Mouse (Mus musculus) CH12.LX (cell line): ENCODE data around the gene Ptprm. TPM values are rescaled to one million over a fixed set of nuclear protein-coding genes. Genes with fewer than 3 reads are reported as not detected.

Experiments used
- DNase-seq: peaks from one replicate; pipeline ENCODE4 v3.0.0-alpha.2; 2013; ENCODE audit errors: extremely low read depth
- H3K27ac ChIP-seq: 2 replicates; pipeline ENCODE4 v1.5.1; 2012; ENCODE audit warnings: low read depth, mild to moderate bottlenecking, control low read depth, moderate library complexity; ENCODE audit not compliant: insufficient read depth
- H3K27me3 ChIP-seq: replicated peaks from 2 replicates; pipeline ENCODE3; 2012; ENCODE audit warnings: inconsistent platforms
- H3K36me3 ChIP-seq, 2 experiments: replicated peaks in 1 of 2; 2 replicates each; pipeline versions ENCODE3 to v1.6.1; 2012; ENCODE audit warnings: inconsistent platforms in 1 of 2, low read length in 1 of 2, mild to moderate bottlenecking in 1 of 2, mixed read lengths in 1 of 2, moderate library complexity in 1 of 2; ENCODE audit not compliant: control insufficient read depth in 1 of 2, insufficient read depth in 1 of 2
- H3K4me1 ChIP-seq, 2 experiments: 2 replicates each; pipeline ENCODE4 v1.6.1; 2012; ENCODE audit warnings: inconsistent platforms in 1 of 2, moderate library complexity in 1 of 2; ENCODE audit not compliant: insufficient read depth in 2 of 2, control insufficient read depth in 1 of 2
- H3K4me2 ChIP-seq: 2 replicates; pipeline ENCODE4 v1.6.1; 2012; ENCODE audit warnings: low read depth, mild to moderate bottlenecking, control low read depth; ENCODE audit not compliant: poor library complexity, insufficient read depth, severe bottlenecking
- H3K4me3 ChIP-seq, 3 experiments: fragments of 150-350 bp in 1 of 3; sonication (generic) in 1 of 3; replicated peaks in 1 of 3; 2 replicates each; pipeline versions ENCODE3 to v1.5.1; 2011 to 2012; ENCODE audit warnings: low read depth in 2 of 3, low read length in 2 of 3, mild to moderate bottlenecking in 2 of 3, moderate library complexity in 2 of 3, control low read depth in 1 of 3, improper control_type of control experiment in 1 of 3, inconsistent platforms in 1 of 3, mixed read lengths in 1 of 3; ENCODE audit not compliant: poor library complexity in 1 of 3
- H3K79me2 ChIP-seq: replicated peaks from 2 replicates; pipeline ENCODE4 v1.6.1; 2012; ENCODE audit warnings: mild to moderate bottlenecking, moderate library complexity; ENCODE audit not compliant: control insufficient read depth, poor library complexity, insufficient read depth, severe bottlenecking; ENCODE audit errors: extremely low read depth
- H3K9ac ChIP-seq: 2 replicates; pipeline ENCODE4 v1.6.1; 2012; ENCODE audit warnings: low read depth, mild to moderate bottlenecking, control low read depth, moderate library complexity; ENCODE audit not compliant: insufficient read depth
- H3K9me3 ChIP-seq: replicated peaks from 2 replicates; pipeline ENCODE3; 2012; ENCODE audit warnings: low read length, inconsistent platforms, mixed read lengths
- BHLHE40 ChIP-seq: IDR thresholded peaks from 2 replicates; pipeline ENCODE4 v1.6.1; 2011; ENCODE audit warnings: mild to moderate bottlenecking, low read depth, low read length, improper control_type of control experiment
- CHD1 ChIP-seq: IDR thresholded peaks from 2 replicates; pipeline ENCODE4 v1.6.1; 2012; ENCODE audit warnings: low read depth, low read length, improper control_type of control experiment, inconsistent platforms
- ELF1 ChIP-seq: IDR thresholded peaks from 2 replicates; pipeline ENCODE4 v1.6.1; 2014; ENCODE audit warnings: low read depth, mild to moderate bottlenecking, inconsistent platforms, low read length, improper control_type of control experiment
- IRF4 ChIP-seq: IDR thresholded peaks from 2 replicates; pipeline ENCODE4 v1.6.1; 2014; ENCODE audit warnings: low read depth, mild to moderate bottlenecking, inconsistent platforms, low read length, improper control_type of control experiment
- JUN ChIP-seq: IDR thresholded peaks from 2 replicates; pipeline ENCODE4 v1.6.1; 2011; ENCODE audit warnings: low read depth, mild to moderate bottlenecking, low read length, improper control_type of control experiment, moderate library complexity; ENCODE audit not compliant: insufficient read depth
- JUND ChIP-seq: conservative IDR thresholded peaks from 2 replicates; pipeline ENCODE4 v1.6.1; 2011; ENCODE audit warnings: low read depth, low read length, improper control_type of control experiment
- MAFK ChIP-seq: IDR thresholded peaks from 2 replicates; pipeline ENCODE4 v1.6.1; 2011; ENCODE audit warnings: low read length, improper control_type of control experiment; ENCODE audit not compliant: insufficient replicate concordance
- MAX ChIP-seq: IDR thresholded peaks from 2 replicates; pipeline ENCODE4 v1.6.1; 2011; ENCODE audit warnings: low read length, improper control_type of control experiment
- MEF2A ChIP-seq: IDR thresholded peaks from 2 replicates; pipeline ENCODE4 v1.6.1; 2014; ENCODE audit warnings: low read depth, mild to moderate bottlenecking, inconsistent platforms, low read length, improper control_type of control experiment, borderline replicate concordance
- MXI1 ChIP-seq: IDR thresholded peaks from 2 replicates; pipeline ENCODE4 v1.6.1; 2011; ENCODE audit warnings: mild to moderate bottlenecking, low read depth, low read length, improper control_type of control experiment
- NELFE ChIP-seq: IDR thresholded peaks from 2 replicates; pipeline ENCODE4 v1.6.1; 2011; ENCODE audit warnings: low read depth, low read length, improper control_type of control experiment
- NRF1 ChIP-seq: IDR thresholded peaks from 2 replicates; pipeline ENCODE4 v1.6.1; 2014; ENCODE audit warnings: low read depth, mild to moderate bottlenecking, inconsistent platforms, low read length, improper control_type of control experiment, moderate library complexity
- POLR2A ChIP-seq: IDR thresholded peaks from 2 replicates; pipeline ENCODE4 v1.6.1; 2011; ENCODE audit warnings: low read depth, mild to moderate bottlenecking, improper control_type of control experiment, low read length
- RCOR1 ChIP-seq: conservative IDR thresholded peaks from 2 replicates; pipeline ENCODE4 v1.6.1; 2012; ENCODE audit warnings: low read depth, mild to moderate bottlenecking, inconsistent platforms, low read length, improper control_type of control experiment
- SMC3 ChIP-seq: IDR thresholded peaks from 2 replicates; pipeline ENCODE4 v1.6.1; 2011; ENCODE audit warnings: low read depth, low read length, improper control_type of control experiment
- UBTF ChIP-seq: IDR thresholded peaks from 2 replicates; pipeline ENCODE4 v1.6.1; 2012; ENCODE audit warnings: low read depth, mild to moderate bottlenecking, inconsistent platforms, low read length, improper control_type of control experiment, moderate library complexity
- USF2 ChIP-seq: conservative IDR thresholded peaks from 2 replicates; pipeline ENCODE4 v1.6.1; 2011; ENCODE audit warnings: low read depth, low read length, improper control_type of control experiment
- ZMIZ1 ChIP-seq: IDR thresholded peaks from 2 replicates; pipeline ENCODE4 v1.6.1; 2012; ENCODE audit warnings: low read depth, mild to moderate bottlenecking, inconsistent platforms, low read length, improper control_type of control experiment
- ZNF384 ChIP-seq: IDR thresholded peaks from 2 replicates; pipeline ENCODE4 v1.6.1; 2012; ENCODE audit warnings: low read depth, low read length, improper control_type of control experiment, inconsistent platforms
- dilution Hi-C: fragments of 300-500 bp; cut with MboI; formaldehyde crosslinking; loops from 2 replicates; pipeline ENCODE4 v1.14.3; 2020; ENCODE audit warnings: low sequenced_read_pairs; ENCODE audit not compliant: extremely low pct_unique_long_range_greater_than_20kb, extremely low pct_ligation_motif_present
- in situ Hi-C: fragments of 300-500 bp; cut with MboI; formaldehyde crosslinking; loops from 3 replicates; pipeline ENCODE4 v1.14.3; 2019; ENCODE audit warnings: low sequenced_read_pairs, low pct_ligation_motif_present, low pct_unique_long_range_greater_than_20kb, mixed read lengths
- polyA plus RNA-seq: library from polyadenylated mRNA; unstranded; fragments of >175 nt; gene quantifications from 2 replicates; pipeline ENCODE4 v1.2.1, GENCODE M21; 2012; ENCODE audit warnings: low read depth; ENCODE audit not compliant: insufficient read length
- total RNA-seq, 2 experiments: library from RNA; depleted of rRNA; stranded (reverse); fragments of 300-350 nt in 1 of 2; fragments of >200 nt in 1 of 2; gene quantifications; 2 replicates each; pipeline ENCODE4 v1.2.3; 2012 to 2014

Gene Ptprm
- total and polyA plus RNA-seq, 3 experiments = not detected

- H3K27me3 ChIP-seq = no peaks in the 10 kb centered on the region
- dilution Hi-C loops (no loop called here), in situ Hi-C loops (no loop called here)
- DNase-seq = no peak
- no peak overlapping the region for H3K4me3 ChIP-seq
- H3K9me3 ChIP-seq = peaks cover 81% of the 10 kb centered on the region
- H3K79me2 ChIP-seq = no peaks in the 10 kb centered on the region
- H3K4me2 ChIP-seq = no peak overlapping the region
- H3K4me1 ChIP-seq = no peaks in the 10 kb centered on the region
- no peak overlapping the region for H3K9ac ChIP-seq
- H3K27ac ChIP-seq = no peak overlapping the region
- TF ChIP-seq MAX (no peak), ZNF384 (no peak), ELF1 (no peak), MEF2A (no peak), RCOR1 (no peak), MXI1 (no peak), MAFK (no peak), POLR2A (no peak), CHD1 (no peak), NELFE (no peak), NRF1 (no peak), IRF4 (no peak), USF2 (no peak)
- H3K36me3 ChIP-seq = no peaks in the 10 kb centered on the region
Measured at GRCm38 (mm10) chr17:66751746-66752145, 602.5 kb downstream of the Ptprm start.

DNA sequence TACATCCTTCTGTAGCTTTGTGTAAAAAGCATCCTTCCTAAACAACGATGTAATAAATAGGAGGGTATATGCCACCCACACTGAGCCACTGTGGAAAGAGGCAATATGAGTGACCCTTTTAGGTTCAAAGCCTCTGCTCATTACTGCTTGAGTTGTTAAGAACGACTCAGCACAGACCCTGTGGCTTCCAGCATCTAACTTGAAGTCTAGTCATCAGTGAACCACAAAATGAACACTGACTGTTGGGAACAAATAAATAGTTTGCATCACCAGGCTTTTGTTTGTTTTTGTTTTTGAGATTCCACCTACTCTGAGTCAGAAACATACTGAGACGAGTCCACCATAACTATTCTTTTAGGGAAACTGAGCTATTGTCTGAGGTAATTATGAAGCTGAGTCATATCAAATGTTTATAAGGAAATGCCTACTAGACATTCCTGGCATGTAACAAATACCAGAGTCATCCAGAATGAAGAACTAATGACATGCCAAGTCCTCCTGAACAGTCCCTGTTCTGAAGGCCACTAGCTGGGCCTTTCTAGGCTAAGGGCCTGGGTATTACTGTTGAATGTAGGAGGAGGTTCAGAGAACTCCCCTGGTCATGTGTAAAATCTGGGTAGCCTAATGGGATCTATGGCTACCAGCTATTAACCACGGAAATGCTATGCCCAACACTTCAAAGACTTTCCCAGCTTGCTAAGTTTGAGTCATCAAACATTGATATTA, 603.6 kb downstream of the Ptprm start:
- TF ChIP-seq JUN = no peak
- TF ChIP-seq BHLHE40 = no peak
- TF ChIP-seq UBTF = no peak
- TF ChIP-seq JUND = no peak
- no peak for TF ChIP-seq MAX
- TF ChIP-seq RCOR1 = no peak
- TF ChIP-seq ZMIZ1 = no peak
- TF ChIP-seq SMC3 = no peak
- TF ChIP-seq NRF1 = no peak
- no peak for TF ChIP-seq USF2
- no peak for TF ChIP-seq MAFK
- H3K79me2 ChIP-seq = no peaks in the 10 kb centered on the region
- in situ Hi-C loops (no loop called here), dilution Hi-C loops (no loop called here)
- no peak overlapping the region for H3K4me3 ChIP-seq
- H3K4me1 ChIP-seq = no peaks in the 10 kb centered on the region
- peaks cover 83% of the 10 kb centered on the region for H3K9me3 ChIP-seq
- no peak for DNase-seq
- H3K36me3 ChIP-seq = no peaks in the 10 kb centered on the region
- H3K9ac ChIP-seq = no peak overlapping the region
- H3K27me3 ChIP-seq = no peaks in the 10 kb centered on the region
- no peak overlapping the region for H3K27ac ChIP-seq
- H3K4me2 ChIP-seq = no peak overlapping the region
